Mouse (Mus musculus) R1 (cell line): ENCODE measurements at regions not wholly inside any gene's neighbourhood (a gene's known extent, or its start where the extent isn't known, plus 50 kb on each side); places are given as distances from the start of the nearest gene placed in this dataset.
A peak's percentile ranks its signal among the peaks of the same experiment; 100 is the strongest.

Experiments used
- DNase-seq: peaks from one replicate; pipeline ENCODE4 v3.0.0-alpha.2; 2018; ENCODE audit warnings: low read depth, low spot score

- no peak for DNase-seq
These were observed 937.2 kb downstream of the Sorcs1 start for GRCm38 (mm10) chr19:49741239-49741638.

GRCm38 (mm10) chr19:49739483-49740175 lies 938.8 kb downstream of the Sorcs1 start:
- no peak for DNase-seq

DNA sequence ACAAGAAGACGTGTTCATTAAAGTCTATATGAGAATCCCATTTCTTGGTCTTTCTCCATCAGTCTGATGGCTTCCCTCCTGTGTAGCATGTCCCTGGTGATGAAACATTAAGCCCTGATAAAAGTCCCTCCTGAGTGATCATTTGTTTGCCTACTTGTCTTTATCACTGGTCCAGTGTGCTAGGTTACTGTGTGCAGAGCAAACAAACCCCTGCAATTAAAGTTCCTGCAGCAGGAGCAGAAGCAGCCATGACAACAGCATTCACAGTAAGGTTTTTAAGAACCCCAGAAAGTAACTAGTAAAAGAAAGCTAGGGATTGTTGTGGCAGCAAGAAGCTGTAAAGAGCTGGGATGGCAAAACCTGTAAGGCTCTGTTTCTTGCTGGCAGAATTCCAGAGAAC lies 980.8 kb downstream of the Sorcs1 start:
- DNase-seq = no peak

- DNase-seq = no peak
These were observed 992.7 kb downstream of the Sorcs1 start for GRCm38 (mm10) chr19:49685588-49686281.

DNA sequence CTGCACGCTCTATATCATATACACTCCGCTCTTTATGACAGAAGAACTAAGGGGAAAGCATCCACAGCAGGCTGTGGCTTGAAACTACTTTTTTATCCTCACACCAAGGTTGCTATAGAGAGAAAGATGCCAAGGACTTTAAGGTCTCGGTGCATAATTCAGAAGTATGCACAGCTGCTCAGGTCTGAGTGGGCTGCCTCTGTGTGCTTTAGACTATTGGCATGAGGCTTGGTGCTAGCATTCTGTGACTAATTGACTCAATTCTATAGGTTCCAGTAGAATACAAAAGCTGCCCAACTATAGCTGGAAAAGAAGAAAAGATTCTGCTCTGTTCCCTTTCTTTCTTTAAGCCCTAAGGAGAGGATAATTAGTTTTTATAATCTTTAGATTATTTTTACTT lies 997.2 kb downstream of the Sorcs1 start:
- DNase-seq = no peak

GRCm38 (mm10) chr19:49680006-49680405 lies 998.4 kb downstream of the Sorcs1 start:
- no peak for DNase-seq

DNA sequence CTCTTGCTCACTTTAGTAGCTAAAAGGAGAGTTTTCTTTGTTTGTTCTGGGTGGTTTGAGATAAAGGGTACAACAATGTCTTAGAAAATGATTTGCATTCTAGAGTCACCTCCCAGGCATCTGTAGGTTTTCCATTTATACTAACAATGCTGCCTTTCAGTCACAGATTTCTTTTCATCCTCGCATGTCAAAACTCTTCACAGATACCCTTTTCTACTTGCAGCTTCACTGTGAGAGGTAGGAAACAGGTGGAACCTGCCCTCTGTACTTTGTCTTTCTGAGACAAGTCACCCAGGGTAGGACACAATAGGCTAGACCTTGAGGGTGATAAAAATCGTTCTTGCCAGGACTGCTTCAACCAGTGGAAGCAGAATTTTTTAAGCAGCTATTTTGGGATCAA lies 1002.5 kb downstream of the Sorcs1 start:
- peak; percentile 92 for DNase-seq

DNA sequence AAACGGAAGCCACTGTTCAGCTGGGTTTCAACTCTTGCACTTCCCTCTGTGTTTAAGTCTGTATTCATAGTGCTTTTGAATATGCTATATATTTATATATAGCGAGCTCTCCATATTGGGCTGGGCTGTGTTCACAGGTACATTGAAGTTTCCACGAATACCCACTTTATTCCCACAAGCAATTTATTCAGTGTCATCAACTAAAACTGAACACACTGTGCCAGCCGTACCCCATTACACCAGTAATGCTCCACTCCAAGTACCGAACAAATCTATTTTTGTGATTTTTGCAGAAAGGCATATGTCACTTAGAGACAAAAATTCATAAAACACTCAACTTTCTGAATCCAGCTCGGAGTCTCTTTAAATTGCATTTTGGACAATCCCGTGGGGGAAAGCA lies 1048.5 kb downstream of the Sorcs1 start:
- DNase-seq = no peak

DNA sequence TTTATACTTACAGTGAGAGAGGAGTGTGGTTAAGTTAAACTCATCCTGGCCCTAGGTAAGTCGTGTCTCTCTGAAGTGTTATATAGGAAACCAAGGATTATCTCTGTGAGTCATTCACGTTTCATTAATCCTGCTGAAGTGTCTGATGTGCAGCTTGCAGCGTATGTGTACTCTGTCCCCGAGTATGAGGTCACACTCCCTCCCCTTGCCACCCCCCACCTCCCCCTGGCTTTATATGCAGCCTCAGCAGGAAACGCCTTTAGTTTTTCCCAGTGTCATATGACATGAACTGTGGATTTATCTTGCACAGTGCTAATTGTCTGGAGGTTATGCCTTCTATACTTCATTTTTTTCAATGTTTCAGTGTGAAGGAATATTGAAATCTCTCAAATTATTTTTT lies 1058.5 kb downstream of the Sorcs1 start:
- no peak for DNase-seq

DNA sequence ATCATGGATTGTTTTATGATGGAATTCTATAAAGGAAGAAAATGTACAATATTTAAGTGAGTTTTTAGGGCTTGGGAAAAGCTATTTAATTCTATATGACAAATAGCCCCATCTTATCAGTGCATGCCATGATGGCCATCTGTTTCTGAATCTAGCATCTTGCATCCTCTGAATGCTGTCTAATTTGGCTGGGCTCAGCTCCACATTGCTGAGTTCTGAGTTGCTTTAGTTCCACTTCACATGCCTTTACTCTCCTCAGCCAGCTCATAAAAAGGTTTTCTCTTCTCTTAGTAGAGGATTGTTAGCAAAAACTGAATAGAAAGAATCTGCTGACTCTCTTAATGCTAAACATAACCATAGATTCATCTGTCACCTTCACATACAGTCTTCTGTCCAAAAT lies 1063.4 kb downstream of the Sorcs1 start:
- DNase-seq = no peak
